Mouse (Mus musculus) intestine, embryonic 16.5 days (tissue): ENCODE data around the gene Inip. TPM values are rescaled to one million over a fixed set of nuclear protein-coding genes. Genes with fewer than 3 reads are reported as not detected.

Experiments used
- ATAC-seq: fragments of 200-750 bp; cut with Nextera tagmentation; 2 replicates; pipeline ENCODE4 v1.8.0; 2017; ENCODE audit warnings: moderate TSS enrichment, moderate library complexity
- H3K27ac ChIP-seq: fragments of 300-500 bp; sonication (generic); 2 replicates; pipeline ENCODE4 v1.5.1; 2014; ENCODE audit warnings: mild to moderate bottlenecking, low read length
- H3K27me3 ChIP-seq: fragments of 300-500 bp; sonication (generic); replicated peaks from 2 replicates; pipeline ENCODE4 v1.6.1; 2014; ENCODE audit warnings: low read length, control low read depth, mixed read lengths; ENCODE audit not compliant: control insufficient read depth, insufficient read depth
- H3K36me3 ChIP-seq: fragments of 300-500 bp; sonication (generic); 2 replicates; pipeline ENCODE4 v1.6.1; 2014; ENCODE audit warnings: low read length, control low read depth; ENCODE audit not compliant: control insufficient read depth, insufficient read depth
- H3K4me1 ChIP-seq: fragments of 300-500 bp; sonication (generic); 2 replicates; pipeline ENCODE4 v1.6.1; 2014; ENCODE audit warnings: low read length, control low read depth, mixed read lengths; ENCODE audit not compliant: control insufficient read depth, insufficient read depth
- H3K4me2 ChIP-seq: fragments of 300-500 bp; sonication (generic); 2 replicates; pipeline ENCODE4 v1.6.1; 2014; ENCODE audit warnings: low read depth, low read length, control low read depth
- H3K4me3 ChIP-seq: fragments of 300-500 bp; sonication (generic); 2 replicates; pipeline ENCODE4 v1.5.1; 2014; ENCODE audit warnings: mild to moderate bottlenecking, low read length
- H3K9ac ChIP-seq: fragments of 300-500 bp; sonication (generic); 2 replicates; pipeline ENCODE4 v1.6.1; 2014; ENCODE audit warnings: low read depth, low read length
- H3K9me3 ChIP-seq: fragments of 300-500 bp; sonication (generic); 2 replicates; pipeline ENCODE4 v1.6.1; 2016; ENCODE audit warnings: low read length, control low read depth; ENCODE audit not compliant: control insufficient read depth
- WGBS: fragments of 180-500 bp; shearing (Covaris S2); extraction: QIAGEN DNeasy Blood & Tissue Kit; methylation state at CpG from one replicate; pipeline ENCODE4 v1.1.7; 2014; 5-methylcytosine and 5-hydroxymethylcytosine counted together
- polyA plus RNA-seq: library from polyadenylated mRNA; unstranded; fragments of >200 nt; fragmentation: Nextera tagmentation; extraction: Ambion mirVana; gene quantifications from 2 replicates; pipeline ENCODE4 v1.2.1, GENCODE M21; 2015

The Inip gene
- polyA plus RNA-seq, 1 experiment from 2014 or later = 37.6 TPM

- 0 out of 2 replicates have a peak, but pooled peaks have one; percentile 24 for ATAC-seq
- H3K9me3 ChIP-seq = no peaks in the 10 kb centered on the region
These were observed 36.4 kb downstream of the Inip start for GRCm38 (mm10) chr4:59764950-59765349.

GRCm38 (mm10) chr4:59761365-59761729 is 40.0 kb downstream of the Inip start:
- Histone ChIP-seq H3K4me1 (peaks cover 5% of the 10 kb centered on the region; the same call in 1 of the 2 replicates), H3K9me3 (no peaks in the 10 kb centered on the region), H3K4me3 (no peak overlapping the region), H3K36me3 (no peaks in the 10 kb centered on the region), H3K27ac (no peak overlapping the region), H3K9ac (no peak overlapping the region), H3K4me2 (no peak overlapping the region), H3K27me3 (no peaks in the 10 kb centered on the region)
- ATAC-seq = no peak
- WGBS = 73% methylated on average over 4 of the region's 4 CpGs

More at GRCm38 (mm10) chr4:59764950-59765349, 36.4 kb downstream of the Inip start:
- Histone ChIP-seq H3K4me3 (no peak overlapping the region), H3K27ac (peak overlapping the region; percentile 57; the same call in 1 of the 2 replicates), H3K36me3 (no peaks in the 10 kb centered on the region), H3K9ac (no peak overlapping the region), H3K27me3 (no peaks in the 10 kb centered on the region), H3K4me2 (no peak overlapping the region), H3K4me1 (peaks cover 5% of the 10 kb centered on the region; the same call in 1 of the 2 replicates)
- 60% methylated on average over 7 of the region's 7 CpGs for WGBS

- no peak overlapping the region for H3K4me3 ChIP-seq
- WGBS = 51% methylated on average over 10 of the region's 10 CpGs
- H3K36me3 ChIP-seq = no peaks in the 10 kb centered on the region
- no peak overlapping the region for H3K9ac ChIP-seq
- H3K4me1 ChIP-seq = peaks cover 5% of the 10 kb centered on the region; the same call in 1 of the 2 replicates
- no peaks in the 10 kb centered on the region for H3K27me3 ChIP-seq
- no peaks in the 10 kb centered on the region for H3K9me3 ChIP-seq
- H3K27ac ChIP-seq = no peak overlapping the region
- no peak for ATAC-seq
- H3K4me2 ChIP-seq = no peak overlapping the region
These were observed 40.6 kb downstream of the Inip start for GRCm38 (mm10) chr4:59760636-59761364.

GRCm38 (mm10) chr4:59760016-59760415 is 41.4 kb downstream of the Inip start:
- no peaks in the 10 kb centered on the region for H3K27me3 ChIP-seq
- 79% methylated on average over 4 of the region's 4 CpGs for WGBS
- H3K4me3 ChIP-seq = no peak overlapping the region
- no peak overlapping the region for H3K4me2 ChIP-seq
- H3K36me3 ChIP-seq = no peaks in the 10 kb centered on the region
- no peak for ATAC-seq
- H3K9me3 ChIP-seq = no peaks in the 10 kb centered on the region
- H3K27ac ChIP-seq = no peak overlapping the region
- peaks cover 5% of the 10 kb centered on the region; the same call in 1 of the 2 replicates for H3K4me1 ChIP-seq
- H3K9ac ChIP-seq = no peak overlapping the region

GRCm38 (mm10) chr4:59757452-59758435 is 43.6 kb downstream of the Inip start:
- no peak for ATAC-seq
- Histone ChIP-seq H3K27me3 (no peaks in the 10 kb centered on the region), H3K9me3 (no peaks in the 10 kb centered on the region), H3K27ac (no peak overlapping the region), H3K4me3 (no peak overlapping the region), H3K9ac (no peak overlapping the region), H3K4me1 (peaks cover 5% of the 10 kb centered on the region; the same call in 1 of the 2 replicates), H3K36me3 (no peaks in the 10 kb centered on the region), H3K4me2 (no peak overlapping the region)
- WGBS = 78% methylated on average over 12 of the region's 12 CpGs

GRCm38 (mm10) chr4:59756332-59757082 is 44.9 kb downstream of the Inip start:
- Histone ChIP-seq H3K27me3 (no peaks in the 10 kb centered on the region), H3K27ac (no peak overlapping the region), H3K4me3 (no peak overlapping the region), H3K36me3 (no peaks in the 10 kb centered on the region), H3K4me1 (peaks cover 5% of the 10 kb centered on the region; the same call in 1 of the 2 replicates), H3K9me3 (no peaks in the 10 kb centered on the region), H3K9ac (no peak overlapping the region), H3K4me2 (no peak overlapping the region)
- ATAC-seq = no peak
- WGBS = 73% methylated on average over 9 of the region's 9 CpGs

GRCm38 (mm10) chr4:59753491-59754140 is 47.8 kb downstream of the Inip start:
- no peak overlapping the region for H3K4me3 ChIP-seq
- no peaks in the 10 kb centered on the region for H3K36me3 ChIP-seq
- H3K4me1 ChIP-seq = no peaks in the 10 kb centered on the region
- 73% methylated on average over 13 of the region's 13 CpGs for WGBS
- H3K9me3 ChIP-seq = no peaks in the 10 kb centered on the region
- no peak overlapping the region for H3K9ac ChIP-seq
- no peak overlapping the region for H3K4me2 ChIP-seq
- no peaks in the 10 kb centered on the region for H3K27me3 ChIP-seq
- no peak for ATAC-seq
- H3K27ac ChIP-seq = no peak overlapping the region

GRCm38 (mm10) chr4:59739882-59740281 is 61.5 kb downstream of the Inip start:
- H3K9me3 ChIP-seq = no peaks in the 10 kb centered on the region; the same call in 1 of the 2 replicates
- 62% methylated on average over 2 of the region's 2 CpGs for WGBS
- H3K27ac ChIP-seq = no peak overlapping the region
- no peak overlapping the region for H3K4me3 ChIP-seq
- H3K27me3 ChIP-seq = no peaks in the 10 kb centered on the region
- no peak overlapping the region for H3K9ac ChIP-seq
- ATAC-seq = no peak
- no peaks in the 10 kb centered on the region for H3K4me1 ChIP-seq
- no peak overlapping the region for H3K4me2 ChIP-seq
- no peaks in the 10 kb centered on the region for H3K36me3 ChIP-seq
